12 mouse cellular contexts compared by ENCODE assay signal in the genomic region with DNA sequence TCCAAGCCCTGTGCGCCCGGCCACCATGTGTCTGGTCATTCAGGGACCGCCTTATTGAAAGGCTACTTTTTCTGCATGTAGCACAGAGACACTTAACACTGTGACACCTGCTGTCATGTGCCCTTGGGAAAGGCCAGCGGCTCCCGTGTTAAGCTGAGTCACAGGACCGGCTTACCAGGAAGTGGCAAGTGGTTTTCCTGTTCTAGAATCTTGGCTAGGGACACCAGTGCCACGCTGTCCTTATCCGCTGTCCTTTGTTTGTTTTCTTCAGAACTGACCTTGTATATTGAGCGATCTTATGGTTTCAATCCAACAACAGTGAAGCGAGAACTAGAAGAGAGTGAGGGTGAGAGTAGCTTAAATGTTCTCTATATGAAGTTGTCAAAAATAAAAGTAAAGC.
"Had no signal": no experiment of that assay in that cellular context is flagged by ENCODE, and none has a peak within 500 bp of the region (broad histone marks: within the 10 kb centered on the region; RNA-seq: fewer than 3 reads in every experiment).

No protein-coding gene starts in this region.

- H3K9me3 ChIP-seq: limb, embryonic 13.5 days; liver, embryonic 12.5 days; midbrain, embryonic 13.5 days had no signal

- H3K4me1 ChIP-seq: limb, embryonic 13.5 days; midbrain, embryonic 13.5 days had no signal

- H3K36me3 ChIP-seq: limb, embryonic 13.5 days; liver, embryonic 12.5 days; midbrain, embryonic 13.5 days had no signal

- H3K4me2 ChIP-seq: limb, embryonic 13.5 days; liver, embryonic 12.5 days; lung, embryonic 14.5 days; midbrain, embryonic 13.5 days had no signal

- H3K27ac ChIP-seq: limb, embryonic 13.5 days; liver, embryonic 12.5 days; midbrain, embryonic 13.5 days had no signal

- H3K27me3 ChIP-seq: limb, embryonic 13.5 days; liver, embryonic 12.5 days; midbrain, embryonic 13.5 days had no signal

- H3K9ac ChIP-seq: limb, embryonic 13.5 days; liver, embryonic 12.5 days; lung, embryonic 14.5 days; midbrain, embryonic 13.5 days had no signal

- ATAC-seq: hindbrain, embryonic 16.5 days; inflammation-experienced regulatory T-cells, adult 6 months; liver, embryonic 12.5 days; midbrain, embryonic 13.5 days had no signal

- H3K4me3 ChIP-seq: limb, embryonic 13.5 days; liver, embryonic 12.5 days; midbrain, embryonic 13.5 days; myocyte had no signal

- DNase-seq: kidney, adult 8-10 months; kidney, postnatal 25 days; left cerebral cortex, postnatal 4 days; lung, embryonic 14.5 days; lung, postnatal 4 days; thymus, postnatal 36 days had no signal
